Mouse (Mus musculus) heart, adult 2 months (tissue): ENCODE measurements around the gene Ago1. TPM values are rescaled to one million over a fixed set of nuclear protein-coding genes. Genes with fewer than 3 reads are reported as not detected.
A peak's percentile ranks its signal among the peaks of the same experiment; 100 is the strongest.

Experiments used
- DNase-seq, 2 experiments: peaks; one replicate each; pipeline ENCODE4 v3.0.0; 2021
- H3K27ac ChIP-seq: fragments of 200-600 bp; 2 replicates; pipeline ENCODE4 v1.8.1; 2022
- H3K27me3 ChIP-seq: fragments of 200-500 bp; 2 replicates; pipeline ENCODE4 v1.6.1; 2012; ENCODE audit warnings: mild to moderate bottlenecking, low read length, inconsistent platforms, mixed read lengths; ENCODE audit not compliant: control insufficient read depth, insufficient read depth
- H3K36me3 ChIP-seq: fragments of 200-500 bp; 2 replicates; pipeline ENCODE4 v1.6.1; 2012; ENCODE audit warnings: low read length, inconsistent platforms; ENCODE audit not compliant: control insufficient read depth, insufficient read depth
- H3K4me1 ChIP-seq: fragments of 200-500 bp; 2 replicates; pipeline ENCODE4 v1.6.1; 2011; ENCODE audit warnings: low read length; ENCODE audit not compliant: control insufficient read depth, insufficient read depth
- H3K4me3 ChIP-seq: fragments of 200-600 bp; 2 replicates; pipeline ENCODE4 v1.8.1; 2022
- H3K79me2 ChIP-seq: fragments of 200-500 bp; replicated peaks from 2 replicates; pipeline ENCODE4 v1.6.1; 2012; ENCODE audit warnings: mild to moderate bottlenecking, inconsistent platforms, low read length, moderate library complexity, mixed read lengths; ENCODE audit not compliant: control insufficient read depth, insufficient read depth
- H3K9ac ChIP-seq: fragments of 200-500 bp; 2 replicates; pipeline ENCODE4 v1.6.1; 2012; ENCODE audit warnings: low read depth, mild to moderate bottlenecking, control low read depth, inconsistent platforms, low read length, mixed read lengths
- CTCF ChIP-seq: fragments of 200-600 bp; IDR thresholded peaks from 2 replicates; pipeline ENCODE4 v1.8.1; 2022; ENCODE audit warnings: antibody characterized with exemption, mild to moderate bottlenecking, moderate library complexity
- EP300 ChIP-seq: fragments of 200-500 bp; IDR thresholded peaks from 2 replicates; pipeline ENCODE4 v1.6.1; 2011; ENCODE audit warnings: low read depth, low read length, control low read depth; ENCODE audit not compliant: insufficient read depth
- POLR2A ChIP-seq: fragments of 200-500 bp; IDR thresholded peaks from 2 replicates; pipeline ENCODE4 v1.6.1; 2011; ENCODE audit warnings: mild to moderate bottlenecking, low read depth, low read length, control low read depth; ENCODE audit not compliant: insufficient read depth
- WGBS: fragments of 180-500 bp; shearing (Covaris S2); methylation state at CpG from one replicate; pipeline ENCODE4 v1.1.7; 2018; 5-methylcytosine and 5-hydroxymethylcytosine counted together
- intact Hi-C: fragments of 180-260 bp; cut with DNase I; formaldehyde crosslinking; loops from one replicate; pipeline ENCODE4 v1.15.1; 2025
- polyA plus RNA-seq: library from polyadenylated mRNA; depleted of rRNA; stranded (reverse); fragments of >200 nt; gene quantifications from 2 replicates; pipeline ENCODE4 v1.2.3, GENCODE M21; 2012
- total RNA-seq, 2 experiments: library from RNA; stranded (reverse); gene quantifications; 2 replicates each; pipeline ENCODE4 v1.2.3; 2021

Gene Ago1
- total and polyA plus RNA-seq, 3 experiments, result 7.5 to 12.3 (median 11.5) TPM

- Histone ChIP-seq H3K9ac (no peak overlapping the region), H3K4me1 (no peaks in the 10 kb centered on the region), H3K36me3 (no peaks in the 10 kb centered on the region), H3K27ac (no peak overlapping the region), H3K27me3 (no peaks in the 10 kb centered on the region), H3K4me3 (no peak overlapping the region), H3K79me2 (no peaks in the 10 kb centered on the region)
- DNase-seq, result no peak
- TF ChIP-seq EP300 (no peak), CTCF (no peak), POLR2A (no peak)
- 65% methylated on average over 12 of the region's 12 CpGs for WGBS
- intact Hi-C loops, result no loop called here
These were observed 14.6 kb upstream of the Ago1 start for GRCm38 (mm10) chr4:126482951-126483350.

- no peak for TF ChIP-seq CTCF
- TF ChIP-seq EP300, result no peak
- no peak for TF ChIP-seq POLR2A
- 90% methylated on average over 5 of the region's 5 CpGs for WGBS
These were observed 13.1 kb upstream of the Ago1 start for GRCm38 (mm10) chr4:126481461-126481860.

GRCm38 (mm10) chr4:126480288-126480687 lies 11.9 kb upstream of the Ago1 start:
- no peak overlapping the region for H3K9ac ChIP-seq
- no peak for TF ChIP-seq CTCF
- no peak for TF ChIP-seq POLR2A
- TF ChIP-seq EP300, result no peak

More at GRCm38 (mm10) chr4:126481461-126481860, 13.1 kb upstream of the Ago1 start:
- Histone ChIP-seq H3K27me3 (no peaks in the 10 kb centered on the region), H3K4me3 (no peak overlapping the region), H3K9ac (no peak overlapping the region), H3K79me2 (no peaks in the 10 kb centered on the region), H3K4me1 (no peaks in the 10 kb centered on the region), H3K36me3 (no peaks in the 10 kb centered on the region), H3K27ac (no peak overlapping the region)
- DNase-seq, result no peak
- intact Hi-C loops, result no loop called here

GRCm38 (mm10) chr4:126473031-126473430 lies 4.6 kb upstream of the Ago1 start:
- intact Hi-C loops, result no loop called here
- Histone ChIP-seq H3K79me2 (no peaks in the 10 kb centered on the region), H3K9ac (no peak overlapping the region), H3K27me3 (no peaks in the 10 kb centered on the region), H3K4me1 (no peaks in the 10 kb centered on the region; the same call in 1 of the 2 replicates), H3K27ac (no peak overlapping the region), H3K4me3 (no peak overlapping the region), H3K36me3 (no peaks in the 10 kb centered on the region)
- no peak for DNase-seq
- TF ChIP-seq CTCF (no peak), POLR2A (no peak), EP300 (no peak)
- WGBS, result 45% methylated on average over 5 of the region's 5 CpGs

More at GRCm38 (mm10) chr4:126480288-126480687, 11.9 kb upstream of the Ago1 start:
- Histone ChIP-seq H3K27ac (no peak overlapping the region), H3K36me3 (no peaks in the 10 kb centered on the region), H3K4me1 (no peaks in the 10 kb centered on the region), H3K79me2 (no peaks in the 10 kb centered on the region), H3K4me3 (no peak overlapping the region), H3K27me3 (no peaks in the 10 kb centered on the region)
- DNase-seq, result no peak
- 44% methylated on average over 3 of the region's 3 CpGs for WGBS
- intact Hi-C loops, result no loop called here

GRCm38 (mm10) chr4:126469334-126469733 lies 951 bp upstream of the Ago1 start:
- Histone ChIP-seq H3K79me2 (no peaks in the 10 kb centered on the region), H3K4me1 (peaks cover 2% of the 10 kb centered on the region), H3K36me3 (no peaks in the 10 kb centered on the region), H3K4me3 (no peak overlapping the region; the same call in 1 of the 2 replicates), H3K27ac (no peak overlapping the region), H3K9ac (no peak overlapping the region), H3K27me3 (no peaks in the 10 kb centered on the region)
- TF ChIP-seq EP300, result no peak
- no peak for TF ChIP-seq POLR2A
- TF ChIP-seq CTCF, result no peak
- no peak for DNase-seq
- intact Hi-C loops, result loop anchor here (2.0 kb wide), 1 partner anchor 41 kb away; the partner anchor contains the start of gene Ago3
- 80% methylated on average over 1 of the region's 1 CpGs for WGBS

GRCm38 (mm10) chr4:126468925-126469324 lies 542 bp upstream of the Ago1 start:
- H3K79me2 ChIP-seq, result no peaks in the 10 kb centered on the region
- no peak for DNase-seq
- peak overlapping the region; percentile 60 for H3K27ac ChIP-seq
- peaks cover 2% of the 10 kb centered on the region for H3K4me1 ChIP-seq
- peak overlapping the region; percentile 39; the same call in 1 of the 2 replicates for H3K9ac ChIP-seq
- no peak for TF ChIP-seq POLR2A
- TF ChIP-seq EP300, result no peak
- no peak for TF ChIP-seq CTCF
- peak overlapping the region; percentile 98 for H3K4me3 ChIP-seq
- H3K36me3 ChIP-seq, result no peaks in the 10 kb centered on the region
- WGBS, result 5% methylated on average over 8 of the region's 8 CpGs
- intact Hi-C loops, result loop anchor here (2.0 kb wide), 1 partner anchor 40 kb away; the partner anchor contains the start of gene Ago3
- no peaks in the 10 kb centered on the region for H3K27me3 ChIP-seq
